Mouse (Mus musculus) retina, postnatal 7 days (tissue): Measurements from ENCODE around the gene L2hgdh.

Source experiments
- DNase-seq: peaks from one replicate; pipeline ENCODE4 v3.0.0-alpha.2; 2012; ENCODE audit warnings: low read depth, low spot score

The L2hgdh gene

DNA sequence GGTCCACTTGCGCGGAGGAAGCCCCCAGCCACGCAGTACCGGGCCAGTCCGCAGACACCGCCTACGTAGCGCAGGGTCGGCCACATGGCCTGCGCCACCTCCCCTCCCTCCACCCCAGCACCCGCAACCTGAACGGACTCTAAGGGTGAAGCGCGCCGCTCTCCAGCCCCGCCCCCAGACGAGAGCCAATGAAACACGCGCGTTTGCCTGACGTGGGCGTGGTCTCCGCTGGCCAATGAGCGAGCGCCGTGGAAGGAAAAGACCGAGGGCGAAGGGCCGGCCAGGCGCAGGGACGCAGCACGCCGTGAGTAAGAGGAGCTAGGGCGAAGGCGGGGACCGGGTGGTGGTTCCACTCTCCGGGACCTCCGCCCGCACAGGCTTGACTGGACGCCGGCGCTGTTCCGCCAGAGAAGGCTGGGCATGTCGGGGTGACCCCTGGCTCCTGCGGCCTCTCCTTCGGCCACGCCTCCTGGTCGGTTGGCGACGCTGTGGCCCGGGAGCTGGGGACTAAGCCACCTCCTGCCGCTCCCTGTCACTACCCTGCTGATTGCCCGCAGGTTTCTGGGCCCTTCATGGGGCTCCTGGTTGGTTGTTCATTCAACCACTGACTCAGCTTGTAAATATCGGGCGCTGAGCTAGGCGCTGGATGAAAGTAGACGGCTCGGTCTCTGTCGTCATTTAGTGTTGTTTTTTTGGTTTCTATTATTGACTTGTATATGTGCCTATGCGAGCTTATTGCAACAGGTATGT is at the start of gene L2hgdh, which contains the start of gene Atp5s:
Gene L2hgdh (minus strand): TSS at position 163 of the 750 bp plus-strand sequence.
Gene Atp5s (plus strand): TSS at position 240 of the 750 bp plus-strand sequence.
- peak; percentile 94 for DNase-seq

- no peak for DNase-seq
Measured at GRCm38 (mm10) chr12:69768841-69769240, 44.2 kb upstream of the L2hgdh start.

GRCm38 (mm10) chr12:69767476-69768258 is 43.0 kb upstream of the L2hgdh start:
- DNase-seq, result no peak

DNA sequence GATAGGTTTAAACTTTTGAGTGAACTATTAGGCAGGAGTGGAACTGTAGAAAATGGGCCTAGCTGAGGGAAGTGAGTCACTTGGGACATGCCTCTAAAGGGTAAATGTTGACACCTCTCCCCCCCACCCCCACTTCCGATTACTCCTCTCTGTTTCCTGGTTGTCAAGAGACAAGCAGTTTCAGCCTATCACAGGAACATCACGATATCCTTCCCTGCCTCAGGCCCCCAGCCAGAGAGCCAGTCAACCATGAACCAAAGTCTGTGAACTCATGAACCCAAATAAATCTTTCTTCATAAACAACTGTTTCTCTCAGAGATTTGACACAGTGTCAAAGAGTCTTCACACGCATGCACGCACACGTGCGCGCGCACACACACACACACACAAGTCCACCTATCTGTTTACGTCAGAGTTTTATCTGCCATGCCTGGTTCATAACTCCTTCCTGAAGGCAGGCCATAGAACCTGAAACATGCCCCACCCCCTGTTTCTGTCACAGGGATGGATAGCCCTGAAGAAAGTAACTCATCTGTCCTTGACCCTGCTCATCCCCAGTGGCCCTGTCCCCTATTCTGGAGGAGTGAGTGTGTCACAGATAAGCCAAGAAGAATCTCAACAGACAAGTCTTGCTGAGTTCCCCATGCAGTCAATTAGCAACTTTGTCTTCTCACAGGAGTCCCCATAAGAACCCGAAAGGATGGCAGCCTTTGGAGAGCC is 41.7 kb upstream of the L2hgdh start:
- no peak for DNase-seq

DNA sequence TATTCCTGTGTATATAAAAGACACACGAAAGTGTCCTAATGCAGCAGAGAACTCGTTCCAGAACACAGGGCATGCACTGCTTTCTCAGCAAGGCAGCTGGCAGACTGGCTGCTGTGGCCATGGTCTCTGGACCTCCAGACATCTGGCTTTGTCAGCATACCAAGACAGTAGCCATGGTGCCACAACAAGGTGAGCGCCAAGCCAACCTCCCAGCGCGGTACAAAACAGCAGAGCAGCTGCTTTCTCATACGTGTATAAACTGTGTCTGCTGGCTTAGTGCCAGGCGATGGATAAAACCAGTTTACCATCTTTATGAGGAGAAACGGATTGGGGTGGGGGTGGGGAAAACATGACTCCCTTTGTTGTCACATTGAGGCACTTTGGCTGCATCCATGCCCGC is 40.9 kb upstream of the L2hgdh start:
- no peak for DNase-seq

DNA sequence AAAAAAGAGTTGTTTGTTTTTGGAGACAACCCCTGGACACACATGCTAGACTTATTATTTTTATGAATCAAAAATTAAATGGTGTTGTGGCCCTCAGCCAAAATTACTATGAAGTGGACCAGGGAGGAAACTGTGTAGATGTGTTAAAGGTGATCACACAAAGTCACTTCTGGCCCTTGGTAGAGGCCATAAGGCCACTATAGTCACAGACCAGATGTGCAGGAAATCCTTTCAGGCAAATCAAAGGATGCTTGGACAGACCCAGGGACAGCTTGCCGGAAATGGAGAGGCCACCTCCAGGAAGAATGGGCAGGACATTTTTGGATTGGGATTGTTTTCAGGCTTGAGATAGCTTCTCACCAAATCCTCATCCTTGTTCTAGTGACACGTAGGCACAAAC is 36.9 kb upstream of the L2hgdh start:
- DNase-seq, result no peak

DNA sequence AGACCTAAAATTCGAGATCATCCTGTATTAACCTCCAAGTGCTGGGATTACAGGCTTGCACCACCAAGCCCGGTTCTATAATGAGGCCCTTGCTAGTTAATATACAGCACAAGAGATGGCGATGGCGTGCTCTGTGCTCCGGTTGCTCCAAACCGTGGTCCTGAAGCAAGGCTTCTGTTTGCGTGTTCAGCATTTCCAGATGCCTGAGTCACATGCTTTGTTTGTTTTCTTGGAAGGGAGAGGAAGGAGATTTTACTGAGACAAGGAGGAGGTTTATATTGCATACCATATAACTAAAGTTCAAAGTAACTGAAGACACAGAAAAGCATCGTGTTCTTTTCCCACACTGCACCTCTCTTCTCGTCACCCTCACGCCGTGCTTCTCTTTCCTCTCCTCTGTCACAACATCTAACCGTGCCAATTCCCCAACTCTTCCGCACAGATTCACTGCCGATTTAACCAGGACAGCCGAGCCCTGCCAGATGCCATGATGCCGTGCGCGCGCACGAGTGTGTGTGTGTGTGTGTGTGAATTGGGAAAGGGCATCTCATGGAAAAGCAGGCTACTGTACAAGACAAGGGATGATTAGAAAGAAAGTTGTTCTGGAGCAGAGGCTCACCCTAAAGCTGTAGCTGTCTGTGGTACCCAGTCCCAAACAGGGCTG is 36.2 kb upstream of the L2hgdh start:
- no peak for DNase-seq

DNA sequence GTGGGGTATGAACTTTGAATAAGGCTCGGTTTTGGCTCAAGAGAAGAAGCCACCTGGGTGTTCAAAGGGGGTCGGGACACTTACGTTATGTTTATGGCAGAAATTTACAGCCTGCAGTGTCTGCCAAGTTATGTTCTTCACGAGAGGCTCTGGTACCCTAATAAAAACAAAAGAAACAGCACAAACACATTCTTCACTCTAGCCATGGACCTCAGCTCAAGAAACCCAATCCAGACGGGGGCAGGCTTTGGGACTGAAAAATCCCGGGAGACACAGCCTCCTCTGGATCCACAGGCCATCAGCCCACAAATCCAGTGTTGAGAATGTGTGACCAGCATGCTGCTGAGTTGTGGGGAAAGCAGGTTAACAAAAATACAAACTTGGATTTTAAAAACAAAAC is 35.3 kb upstream of the L2hgdh start:
- DNase-seq, result no peak

GRCm38 (mm10) chr12:69759267-69759885 is 34.7 kb upstream of the L2hgdh start:
- DNase-seq, result no peak

GRCm38 (mm10) chr12:69758221-69759185 is 33.8 kb upstream of the L2hgdh start:
- no peak for DNase-seq

DNA sequence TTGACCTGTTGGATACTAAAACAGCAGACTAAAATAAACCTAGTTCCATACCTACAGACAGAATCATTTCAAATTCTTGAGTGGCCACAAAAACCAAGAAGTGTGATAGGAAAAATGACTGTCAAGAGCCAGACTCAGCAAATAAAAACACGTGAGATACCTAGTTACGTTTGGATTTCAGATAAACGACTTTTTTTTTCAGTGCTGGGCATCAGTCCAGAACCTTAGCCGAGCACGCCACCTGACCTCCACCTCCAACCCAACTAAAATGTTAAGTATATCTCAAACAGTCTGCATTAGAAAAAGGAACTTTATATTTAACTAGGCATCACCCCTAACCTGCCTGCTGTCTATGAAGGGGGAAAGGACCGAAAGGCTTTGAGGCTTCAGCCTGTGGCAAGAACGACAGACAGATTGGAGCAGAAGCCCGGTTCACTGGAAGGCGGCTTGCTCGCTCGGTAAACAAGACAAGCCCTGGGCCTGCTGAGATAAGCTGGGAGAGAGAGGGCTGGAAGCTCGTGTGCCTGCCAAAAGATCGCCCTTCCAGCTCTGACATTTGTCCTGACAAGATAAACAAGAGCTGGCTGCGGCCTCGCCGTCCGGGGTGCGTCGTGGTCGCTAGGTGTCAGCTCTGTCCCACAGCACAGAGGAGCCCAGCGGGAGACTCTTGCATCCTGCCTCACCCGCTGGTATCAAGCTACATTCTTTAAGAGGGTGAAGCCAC is 32.9 kb upstream of the L2hgdh start:
- peak; percentile 39 for DNase-seq

DNA sequence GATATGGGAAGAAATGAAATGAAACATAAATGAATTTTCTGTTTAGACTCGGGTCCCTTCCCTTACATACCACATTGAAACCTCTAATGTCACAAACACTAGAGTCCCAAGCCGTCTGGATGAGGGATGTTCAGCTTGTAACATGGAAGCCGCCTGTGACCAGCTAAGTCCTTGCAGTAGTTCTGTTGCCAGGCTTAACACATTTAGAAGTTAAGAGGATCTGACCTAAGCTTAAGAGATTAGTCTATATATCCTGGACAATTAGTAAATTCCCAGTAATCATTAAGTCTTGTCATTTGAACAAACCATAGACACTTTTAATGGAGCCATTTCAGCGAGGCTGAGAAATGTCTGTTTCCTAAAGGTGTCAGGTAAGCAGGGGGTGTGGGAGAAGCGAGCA is 31.3 kb upstream of the L2hgdh start:
- DNase-seq, result peak; percentile 48

DNA sequence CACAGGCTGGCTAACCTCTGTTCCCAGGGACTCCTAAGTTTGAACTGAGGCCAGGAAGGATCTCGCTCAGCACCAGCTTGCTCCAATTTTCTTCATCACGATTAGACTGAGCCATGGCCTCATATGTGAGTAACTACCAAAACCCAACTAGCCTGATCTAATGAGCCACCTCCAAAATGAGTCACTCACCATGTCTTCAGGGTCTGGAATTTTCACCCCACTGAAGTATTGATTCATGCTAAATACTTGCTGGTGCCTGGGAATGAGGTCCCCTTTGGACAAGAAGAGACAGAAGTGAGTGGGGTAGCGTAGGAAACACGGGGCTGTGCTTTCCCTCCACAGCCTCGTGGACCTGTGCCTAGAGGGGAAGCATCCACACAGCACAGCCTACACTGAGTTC is 29.3 kb upstream of the L2hgdh start:
- DNase-seq, result no peak

GRCm38 (mm10) chr12:69751864-69752341 is 27.2 kb upstream of the L2hgdh start:
- DNase-seq, result peak; percentile 20

GRCm38 (mm10) chr12:69744138-69744537 is 19.5 kb upstream of the L2hgdh start:
- no peak for DNase-seq

DNA sequence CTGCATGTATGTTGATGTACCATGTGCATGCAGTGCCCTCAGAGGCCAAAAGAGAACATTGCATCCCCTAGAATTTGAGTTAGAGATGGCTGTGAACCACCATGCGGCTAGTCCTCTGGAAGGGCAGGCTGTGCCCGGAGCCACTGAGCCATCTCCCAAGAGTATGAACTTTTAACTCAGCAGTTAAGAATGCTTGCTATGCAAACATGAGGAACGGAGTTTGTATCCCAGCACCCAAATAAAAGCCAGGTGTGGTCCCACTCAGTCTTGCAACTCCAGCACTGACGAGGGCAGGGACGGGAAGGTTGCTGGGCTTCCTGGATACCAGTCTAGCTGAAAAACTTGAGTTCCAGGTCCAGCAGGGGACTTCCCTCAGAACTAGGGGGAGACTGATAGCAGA is 17.3 kb upstream of the L2hgdh start:
- DNase-seq, result no peak

DNA sequence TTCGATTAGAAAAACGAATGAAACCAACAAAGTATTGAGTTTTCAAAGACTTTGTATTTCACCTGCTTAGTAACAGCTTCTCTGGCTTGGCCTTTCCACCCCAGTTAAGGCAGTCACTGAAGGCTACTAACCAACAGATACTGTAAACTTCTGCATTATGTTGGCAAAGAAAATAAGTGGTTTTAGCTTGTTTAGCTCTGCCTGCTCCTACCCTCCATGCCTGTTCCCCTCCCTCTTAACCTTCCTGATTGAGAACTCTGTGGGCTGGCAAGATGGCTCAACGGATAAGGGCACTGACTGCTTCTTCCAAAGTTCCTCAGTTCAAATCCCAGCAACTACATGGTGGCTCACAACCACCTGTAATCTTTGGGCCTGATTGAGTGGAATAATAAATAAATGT is 9.2 kb upstream of the L2hgdh start:
- no peak for DNase-seq

- DNase-seq, result peak; percentile 29
Measured at GRCm38 (mm10) chr12:69733518-69733917, 8.8 kb upstream of the L2hgdh start.

GRCm38 (mm10) chr12:69732221-69732620 is 7.5 kb upstream of the L2hgdh start:
- DNase-seq, result no peak
